9 mouse cellular contexts compared by ENCODE assay signal in the genomic region with DNA sequence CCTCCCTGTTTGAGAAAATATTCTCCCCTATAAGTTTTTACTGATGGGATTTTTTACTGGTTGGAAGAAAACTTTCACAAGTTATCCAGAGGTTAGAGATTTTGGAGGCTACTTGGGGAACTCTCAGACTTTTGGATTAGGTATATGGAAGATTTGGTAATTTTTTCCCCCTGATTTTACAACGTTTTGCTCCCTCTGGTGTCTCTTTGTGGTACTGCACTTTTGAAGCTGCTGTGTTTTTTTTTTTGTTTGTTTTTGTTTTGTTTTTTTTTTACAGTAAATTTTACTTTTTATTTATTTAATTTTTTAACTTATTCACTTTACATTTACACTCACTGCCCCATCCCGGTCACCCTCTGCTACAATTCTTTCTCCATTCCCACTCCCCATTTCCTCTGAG. TPM values are rescaled to one million over a fixed set of nuclear protein-coding genes. Genes with fewer than 3 reads are reported as not detected.
DNase-seq lines count a peak whose midpoint lies in the region; ATAC-seq lines count a peak whose summit lies in the region.
"Had no signal": no experiment of that assay in that cellular context is flagged by ENCODE, and none has a peak within 500 bp of the region (broad histone marks: within the 10 kb centered on the region; RNA-seq: fewer than 3 reads in every experiment).

No protein-coding gene starts in this region.

- no peak overlapping the region for H3K4me3 ChIP-seq in forebrain, embryonic 14.5 days (ENCODE audit: low read depth, low read length)
- H3K4me3 ChIP-seq in forebrain, embryonic 13.5 days, result no peak overlapping the region
- H3K4me3 ChIP-seq: megakaryocyte, embryonic 14.5 days had no signal

- H3K9me3 ChIP-seq in forebrain, embryonic 14.5 days (replicated peaks; ENCODE audit: control insufficient read depth, low read length), result no peaks in the 10 kb centered on the region
- H3K9me3 ChIP-seq in forebrain, embryonic 13.5 days (replicated peaks), result no peaks in the 10 kb centered on the region

- ATAC-seq in forebrain, embryonic 14.5 days, result no peak
- ATAC-seq in forebrain, embryonic 13.5 days, result no peak
- ATAC-seq in activated CD4-positive, CD25-positive, alpha-beta regulatory T cell, adult 4 months, result no peak

- intact Hi-C loops in left cerebral cortex, postnatal 4 days (cut with DNase I), result no loop called here
- intact Hi-C loops in left cerebral cortex, postnatal 25 days (cut with DNase I), result no loop called here

- no peak overlapping the region for H3K27ac ChIP-seq in forebrain, embryonic 14.5 days (ENCODE audit: low read depth, low read length)
- H3K27ac ChIP-seq in forebrain, embryonic 13.5 days, result no peak overlapping the region

- 38% methylated on average over 2 of the region's 2 CpGs for WGBS in forebrain, embryonic 14.5 days
- 32% methylated on average over 2 of the region's 2 CpGs for WGBS in forebrain, embryonic 13.5 days

- no peak overlapping the region for H3K9ac ChIP-seq in forebrain, embryonic 14.5 days (ENCODE audit: low read length)
- H3K9ac ChIP-seq in forebrain, embryonic 13.5 days, result no peak overlapping the region

- no peaks in the 10 kb centered on the region for H3K4me1 ChIP-seq in forebrain, embryonic 14.5 days (ENCODE audit: control insufficient read depth, insufficient read depth, low read length)
- H3K4me1 ChIP-seq in forebrain, embryonic 13.5 days, result no peaks in the 10 kb centered on the region
- H3K4me1 ChIP-seq: megakaryocyte, embryonic 14.5 days had no signal

- no peaks in the 10 kb centered on the region for H3K36me3 ChIP-seq in forebrain, embryonic 14.5 days (ENCODE audit: control insufficient read depth, insufficient read depth, low read length)
- H3K36me3 ChIP-seq in forebrain, embryonic 13.5 days (ENCODE audit: poor library complexity, severe bottlenecking), result no peaks in the 10 kb centered on the region

- no peaks in the 10 kb centered on the region for H3K27me3 ChIP-seq in forebrain, embryonic 14.5 days (replicated peaks; ENCODE audit: control insufficient read depth, insufficient read depth, low read length)
- no peaks in the 10 kb centered on the region for H3K27me3 ChIP-seq in forebrain, embryonic 13.5 days
- H3K27me3 ChIP-seq: megakaryocyte, embryonic 14.5 days had no signal

- DNase-seq in forebrain, embryonic 14.5 days (ENCODE audit: low spot score), result peak; percentile 12
- DNase-seq in left cerebral cortex, postnatal 4 days, result peak; percentile 0
- DNase-seq in left cerebral cortex, postnatal 25 days (ENCODE audit: low spot score in 2 of 2), result no peak
- DNase-seq in B cell, adult 2 months, result peak; percentile 25 to 31
- DNase-seq in c-Kit-positive CD71-positive TER-119-negative erythroid progenitor cells, embryonic 14.5 days (ENCODE audit: low read depth), result peak; percentile 9
- DNase-seq in spleen, postnatal 4 days (ENCODE audit: low spot score in 2 of 2), result no peak

- no peak overlapping the region for H3K4me2 ChIP-seq in forebrain, embryonic 14.5 days (ENCODE audit: low read length)
- H3K4me2 ChIP-seq in forebrain, embryonic 13.5 days, result no peak overlapping the region

RNA-seq across cellular contexts. Expression of gene Zc3h12b, which starts 26.8 kb away (rescaled TPM):
- polyA plus RNA-seq in forebrain, embryonic 14.5 days (2014; fragmentation: Nextera tagmentation; extraction: Ambion mirVana), result 1.9 and 2.6 TPM in 2 replicates
- polyA plus RNA-seq in forebrain, embryonic 13.5 days (2015; fragmentation: Nextera tagmentation; extraction: Ambion mirVana), result 2.1 and 2.2 TPM in 2 replicates
- 10 to 100 TPM; 19.2 to 20.9 TPM for total RNA-seq in left cerebral cortex, postnatal 4 days (2021)
- total RNA-seq in left cerebral cortex, postnatal 25 days (2021), result 10 to 100 TPM; 29.7 to 31.9 TPM
- 1 to 10 TPM in 1 of 2 experiments, under 1 TPM in 1; 0.69 to 1.2 TPM for polyA plus RNA-seq in activated CD4-positive, CD25-positive, alpha-beta regulatory T cell, adult 4 months (2017; shearing (Covaris generic))

Comparison
In these comparisons a context has a peak if more than half of its experiments do, and no peak if none do; other contexts are left out.
1. DNase-seq: peak in forebrain, embryonic 14.5 days (single experiment), left cerebral cortex, postnatal 4 days (single experiment), B cell, adult 2 months (2 of 2) and c-Kit-positive CD71-positive TER-119-negative erythroid progenitor cells, embryonic 14.5 days (single experiment); none in left cerebral cortex, postnatal 25 days (0 of 2) and spleen, postnatal 4 days (0 of 2).